Mouse (Mus musculus) MEL (cell line): ENCODE results near the gene Slc16a3. TPM values are rescaled to one million over a fixed set of nuclear protein-coding genes. Genes with fewer than 3 reads are reported as not detected.

ENCODE experiments used
- DNase-seq: peaks from one replicate; pipeline ENCODE4 v3.0.0; 2011; ENCODE audit warnings: low read depth, low spot score
- H3K27ac ChIP-seq: 2 replicates; pipeline ENCODE4 v1.5.1; 2012; ENCODE audit warnings: low read depth, mild to moderate bottlenecking, control low read depth, low read length, moderate library complexity; ENCODE audit not compliant: control insufficient read depth
- H3K27me3 ChIP-seq, 2 experiments: fragments of 150-350 bp in 1 of 2; sonication (generic) in 1 of 2; 2 replicates each; pipeline ENCODE4 v1.6.1; 2012; ENCODE audit warnings: low read length in 2 of 2, mild to moderate bottlenecking in 2 of 2, improper control_type of control experiment in 1 of 2, moderate library complexity in 1 of 2; ENCODE audit not compliant: insufficient read depth in 2 of 2, control insufficient read depth in 1 of 2
- H3K36me3 ChIP-seq, 2 experiments: 2 replicates each; pipeline ENCODE4 v1.6.1; 2012 to 2014; ENCODE audit warnings: low read length in 2 of 2, improper control_type of control experiment in 1 of 2, inconsistent platforms in 1 of 2, mild to moderate bottlenecking in 1 of 2; ENCODE audit not compliant: insufficient read depth in 2 of 2, control insufficient read depth in 1 of 2
- H3K4me1 ChIP-seq, 2 experiments: fragments of 150-350 bp in 1 of 2; sonication (generic) in 1 of 2; 2 replicates each; pipeline ENCODE4 v1.6.1; 2012; ENCODE audit warnings: low read length in 2 of 2, improper control_type of control experiment in 1 of 2, mild to moderate bottlenecking in 1 of 2; ENCODE audit not compliant: insufficient read depth in 2 of 2, control insufficient read depth in 1 of 2
- H3K4me3 ChIP-seq, 2 experiments: fragments of 150-350 bp in 1 of 2; sonication (generic) in 1 of 2; 2 replicates each; pipeline ENCODE4 v1.5.1; 2012; ENCODE audit warnings: low read depth in 2 of 2, low read length in 2 of 2, mild to moderate bottlenecking in 2 of 2, moderate library complexity in 2 of 2, control low read depth in 1 of 2, improper control_type of control experiment in 1 of 2; ENCODE audit not compliant: control insufficient read depth in 1 of 2, insufficient read depth in 1 of 2
- H3K79me2 ChIP-seq: 2 replicates; pipeline ENCODE4 v1.6.1; 2012; ENCODE audit warnings: mild to moderate bottlenecking, low read length, moderate library complexity; ENCODE audit not compliant: control insufficient read depth, poor library complexity, insufficient read depth
- H3K9ac ChIP-seq: 2 replicates; pipeline ENCODE4 v1.6.1; 2012; ENCODE audit warnings: low read depth, mild to moderate bottlenecking, control low read depth, low read length, moderate library complexity; ENCODE audit not compliant: control insufficient read depth, poor library complexity, severe bottlenecking
- H3K9me3 ChIP-seq: fragments of 150-350 bp; sonication (generic); replicated peaks from 2 replicates; pipeline ENCODE4 v1.6.1; 2012; ENCODE audit warnings: mild to moderate bottlenecking, low read length, improper control_type of control experiment, moderate library complexity; ENCODE audit not compliant: insufficient read depth
- ETS1 ChIP-seq: IDR thresholded peaks from 2 replicates; pipeline ENCODE4 v1.6.1; 2012; ENCODE audit warnings: low read depth, mild to moderate bottlenecking, inconsistent platforms, low read length, improper control_type of control experiment, moderate library complexity
- HCFC1 ChIP-seq: IDR thresholded peaks from 2 replicates; pipeline ENCODE4 v1.6.1; 2012; ENCODE audit warnings: low read depth, mild to moderate bottlenecking, inconsistent platforms, low read length, improper control_type of control experiment, moderate library complexity
- MEF2A ChIP-seq: IDR thresholded peaks from 2 replicates; pipeline ENCODE4 v1.6.1; 2014; ENCODE audit warnings: low read depth, mild to moderate bottlenecking, inconsistent platforms, low read length, improper control_type of control experiment; ENCODE audit not compliant: poor library complexity, insufficient replicate concordance, severe bottlenecking; ENCODE audit errors: extremely low read depth
- MXI1 ChIP-seq: IDR thresholded peaks from 2 replicates; pipeline ENCODE4 v1.6.1; 2011; ENCODE audit warnings: mild to moderate bottlenecking, low read depth, low read length, improper control_type of control experiment
- NRF1 ChIP-seq: IDR thresholded peaks from 2 replicates; pipeline ENCODE4 v1.6.1; 2014; ENCODE audit warnings: low read depth, mild to moderate bottlenecking, inconsistent platforms, low read length, improper control_type of control experiment, moderate library complexity; ENCODE audit not compliant: poor library complexity, insufficient read depth, severe bottlenecking
- POLR2AphosphoS5 ChIP-seq: IDR thresholded peaks from 2 replicates; pipeline ENCODE4 v1.6.1; 2012; ENCODE audit warnings: low read depth, borderline replicate concordance, mild to moderate bottlenecking, inconsistent platforms, low read length, moderate library complexity, mixed read lengths
- RAD21 ChIP-seq: IDR thresholded peaks from 2 replicates; pipeline ENCODE4 v1.6.1; 2011; ENCODE audit warnings: mild to moderate bottlenecking, low read depth, low read length, improper control_type of control experiment
- SMC3 ChIP-seq: IDR thresholded peaks from 2 replicates; pipeline ENCODE4 v1.6.1; 2011; ENCODE audit warnings: low read depth, low read length, improper control_type of control experiment
- TAL1 ChIP-seq: IDR thresholded peaks from 2 replicates; pipeline ENCODE4 v1.6.1; 2012; ENCODE audit warnings: mild to moderate bottlenecking, inconsistent platforms, low read length, moderate library complexity, mixed read lengths
- ZKSCAN1 ChIP-seq: IDR thresholded peaks from 2 replicates; pipeline ENCODE4 v1.6.1; 2012; ENCODE audit warnings: low read depth, mild to moderate bottlenecking, inconsistent platforms, low read length, improper control_type of control experiment, moderate library complexity
- polyA plus RNA-seq, 2 experiments: library from polyadenylated mRNA; stranded (reverse) in 1 of 2; unstranded in 1 of 2; fragments of >175 nt in 1 of 2; fragments of >200 nt in 1 of 2; gene quantifications; 2 replicates each; pipeline versions ENCODE4 v1.2.1 to v1.2.4; 2012; ENCODE audit warnings: low replicate concordance in 2 of 2, low read depth in 1 of 2; ENCODE audit not compliant: insufficient read length in 2 of 2, insufficient read depth in 1 of 2, missing spikeins in 1 of 2
- total RNA-seq: library from RNA; depleted of rRNA; stranded (reverse); fragments of 300-350 nt; gene quantifications from 2 replicates; pipeline ENCODE4 v1.2.3, GENCODE M21; 2012

Slc16a3 gene
- total and polyA plus RNA-seq, 3 experiments = 85.7 to 610 (median 570) TPM

DNA sequence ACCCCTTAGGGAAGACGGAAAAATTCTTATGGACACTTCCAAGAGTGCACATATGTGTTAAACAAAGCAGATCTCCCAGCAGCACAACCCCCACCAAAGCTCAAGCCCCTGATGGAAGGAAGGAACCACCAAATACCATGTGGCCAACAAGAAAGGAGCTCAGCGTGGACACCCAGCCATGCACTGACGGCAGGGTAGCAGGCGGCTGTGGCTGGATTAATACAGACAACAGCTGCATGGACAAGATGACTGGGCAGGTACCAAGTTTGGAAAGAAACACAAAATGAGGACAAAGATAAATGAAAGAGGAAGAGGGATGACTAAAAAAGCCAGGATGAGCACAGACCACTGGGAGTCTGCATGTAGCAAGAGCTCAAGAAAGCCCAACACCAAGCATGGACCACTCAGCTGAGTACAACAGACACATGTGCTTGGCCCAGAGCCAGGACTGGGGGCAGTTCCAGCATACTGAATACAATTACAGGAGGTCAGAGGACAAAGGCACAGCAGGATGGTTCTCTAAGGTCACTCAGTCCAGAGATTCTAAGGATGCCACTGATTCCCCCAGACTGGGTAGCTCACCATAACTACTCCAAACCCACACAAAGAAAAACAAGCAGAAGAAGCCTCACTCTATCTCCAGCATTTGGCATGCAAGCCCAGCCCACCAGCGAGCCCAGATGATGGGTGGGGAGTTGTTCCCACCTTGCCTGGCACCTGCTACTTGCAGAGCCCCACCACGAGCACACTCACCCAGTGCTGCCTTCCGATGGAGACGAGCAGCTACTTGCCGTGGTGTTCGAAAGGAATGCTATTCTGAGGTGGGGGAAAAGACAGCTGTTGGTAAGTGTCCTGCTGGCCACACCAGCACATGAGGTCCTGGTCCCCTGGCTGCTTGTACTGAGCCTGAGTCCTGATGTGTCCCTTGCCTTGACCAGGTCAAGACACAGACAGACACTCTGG lies 16.2 kb downstream of the Slc16a3 start:
- no peaks in the 10 kb centered on the region for H3K4me1 ChIP-seq
- no peak for TF ChIP-seq SMC3
- no peak for TF ChIP-seq RAD21
- TF ChIP-seq, all 39 proteins: peak for 0

DNA sequence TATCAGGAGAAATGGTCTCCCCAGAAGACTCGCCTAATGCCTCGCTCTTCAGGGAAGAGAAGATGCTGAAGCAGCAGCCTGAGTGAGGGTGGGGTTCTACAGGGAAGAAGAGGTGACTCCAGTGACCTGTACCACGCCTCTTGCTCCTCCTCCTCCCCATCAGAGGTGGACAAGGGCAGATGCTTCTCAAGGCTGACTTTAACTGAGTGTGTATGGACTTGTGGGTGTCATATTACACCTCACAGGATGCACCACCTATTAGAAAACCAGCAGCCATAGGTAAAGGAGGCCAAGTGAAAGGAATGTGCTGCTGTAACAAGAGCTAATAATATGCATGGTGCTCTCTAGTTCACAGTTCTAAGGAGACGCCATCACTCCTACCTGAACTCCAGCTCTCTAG lies 17.3 kb downstream of the Slc16a3 start:
- H3K9ac ChIP-seq = no peak overlapping the region
- no peaks in the 10 kb centered on the region for H3K27me3 ChIP-seq
- DNase-seq = no peak
- no peaks in the 10 kb centered on the region for H3K9me3 ChIP-seq
- no peaks in the 10 kb centered on the region for H3K4me1 ChIP-seq
- peak; percentile 18; the same call in 1 of the 2 replicates for TF ChIP-seq POLR2AphosphoS5
- no peak for TF ChIP-seq MXI1
- no peaks in the 10 kb centered on the region for H3K79me2 ChIP-seq
- no peak overlapping the region for H3K4me3 ChIP-seq
- no peak overlapping the region for H3K27ac ChIP-seq
- peaks cover 0 to 52% of the 10 kb centered on the region in 2 experiments; a peak in 2 of 4 replicates for H3K36me3 ChIP-seq

More for the DNA sequence above, 16.2 kb downstream of the Slc16a3 start:
- Histone ChIP-seq H3K9me3 (no peaks in the 10 kb centered on the region), H3K27ac (no peak overlapping the region), H3K36me3 (peaks cover 0 to 43% of the 10 kb centered on the region in 2 experiments; a peak in 3 of 4 replicates), H3K4me3 (no peak overlapping the region), H3K9ac (no peak overlapping the region), H3K79me2 (no peaks in the 10 kb centered on the region), H3K27me3 (no peaks in the 10 kb centered on the region)
- DNase-seq = no peak

- H3K9ac ChIP-seq = no peak overlapping the region
- no peaks in the 10 kb centered on the region for H3K4me1 ChIP-seq
- no peak overlapping the region for H3K4me3 ChIP-seq
- H3K27ac ChIP-seq = no peak overlapping the region
- no peaks in the 10 kb centered on the region for H3K27me3 ChIP-seq
- TF ChIP-seq NRF1 (no peak), HCFC1 (no peak), TAL1 (no peak), ZKSCAN1 (no peak), RAD21 (no peak), ETS1 (no peak), MEF2A (no peak)
- TF ChIP-seq, all 39 proteins: peak for 0
- Histone ChIP-seq H3K79me2 (no peaks in the 10 kb centered on the region; the same call in 1 of the 2 replicates), H3K36me3 (peaks cover 0 to 79% of the 10 kb centered on the region in 2 experiments; a peak in 2 of 4 replicates), H3K9me3 (no peaks in the 10 kb centered on the region)
- no peak for DNase-seq
These were observed 21.5 kb downstream of the Slc16a3 start for GRCm38 (mm10) chr11:120969742-120970141.
